Mouse (Mus musculus) B cell, adult (primary cell): Measurements from ENCODE around the gene Nudt6. TPM values are rescaled to one million over a fixed set of nuclear protein-coding genes. Genes with fewer than 3 reads are reported as not detected.

Experiments used
- total RNA-seq: library from RNA; stranded (reverse); gene quantifications from 4 replicates; pipeline ENCODE4 v1.2.4, GENCODE M21; 2023; ENCODE audit not compliant: inconsistent age

The Nudt6 gene
- total RNA-seq: 17.3 to 21.2 TPM (median 18.6 TPM) in 4 replicates

DNA sequence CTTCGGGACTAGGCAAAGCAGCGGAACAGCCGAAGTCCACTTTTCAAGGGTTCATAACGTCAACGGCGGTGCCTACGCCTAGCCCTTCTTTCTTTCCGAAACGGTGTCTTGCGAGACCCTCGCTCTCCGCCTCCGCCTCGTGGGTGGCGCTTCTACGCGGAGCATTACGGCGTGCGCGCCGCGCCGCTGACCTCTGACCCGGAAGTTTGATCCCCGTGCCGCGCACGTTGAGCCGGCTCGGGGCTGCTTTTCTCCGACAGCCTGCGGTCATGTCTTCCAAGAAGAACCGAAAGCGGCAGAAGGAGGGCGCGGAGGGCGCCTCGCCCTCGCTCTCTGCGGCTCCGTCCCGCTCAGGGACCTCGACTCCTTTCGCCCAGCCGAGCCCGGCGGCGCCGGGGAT is at the start of gene Nudt6:
Gene Nudt6 (minus strand): TSS at position 140 of the 400 bp plus-strand sequence.

DNA sequence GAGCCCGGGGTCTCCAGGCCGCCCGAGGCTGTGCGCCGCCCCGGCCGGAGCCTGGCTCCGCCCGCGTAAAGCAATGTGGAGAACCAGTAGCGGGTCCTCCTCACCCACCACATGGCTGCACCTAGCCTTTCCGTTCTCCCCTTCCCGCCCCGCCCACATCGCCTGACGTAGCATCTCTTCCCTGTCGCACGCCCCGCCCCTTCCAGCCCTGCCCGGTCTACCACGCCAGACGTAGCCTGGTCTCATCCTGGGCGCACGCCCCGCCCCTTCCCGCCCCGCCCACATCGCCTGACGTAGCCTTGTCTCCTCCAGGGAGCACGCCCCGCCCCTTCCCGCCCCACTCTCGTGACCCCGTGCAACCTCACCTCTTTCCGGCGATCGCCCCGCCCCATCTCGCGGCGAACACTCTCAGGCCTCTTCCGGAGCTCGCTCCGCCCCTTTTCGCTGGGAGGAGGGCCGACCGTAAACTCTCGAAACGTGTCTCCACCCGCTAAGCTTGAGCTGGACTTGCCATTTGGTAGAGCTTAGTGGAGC is 486 bp downstream of the Nudt6 start, which contains the start of gene Spata5:
Gene Spata5 (plus strand): TSS at position 439 of the 534 bp plus-strand sequence.

Other genes starting within 250 kb of the Nudt6 start
- gene Il21, start 187.6 kb downstream of the Nudt6 start, total RNA-seq: not detected in 4 replicates
- 0.63 to 2.0 TPM (median 1.5 TPM) in 4 replicates for gene Bbs12, start 107.7 kb downstream of the Nudt6 start, total RNA-seq
- 0.51 to 0.87 TPM in 2 of 4 replicates, not detected in the others for gene Cetn4, start 107.5 kb downstream of the Nudt6 start, total RNA-seq
- not detected in 4 replicates for gene Fgf2, start 71.9 kb downstream of the Nudt6 start, total RNA-seq
- 64.0 to 87.4 TPM (median 75.2 TPM) in 4 replicates for gene Spata5, start 315 bp downstream of the Nudt6 start, total RNA-seq
- gene Spry1, start 219.7 kb upstream of the Nudt6 start, total RNA-seq: 3.1 to 3.8 TPM (median 3.6 TPM) in 4 replicates